8 mouse cellular contexts compared by ENCODE assay signal in the genomic region with DNA sequence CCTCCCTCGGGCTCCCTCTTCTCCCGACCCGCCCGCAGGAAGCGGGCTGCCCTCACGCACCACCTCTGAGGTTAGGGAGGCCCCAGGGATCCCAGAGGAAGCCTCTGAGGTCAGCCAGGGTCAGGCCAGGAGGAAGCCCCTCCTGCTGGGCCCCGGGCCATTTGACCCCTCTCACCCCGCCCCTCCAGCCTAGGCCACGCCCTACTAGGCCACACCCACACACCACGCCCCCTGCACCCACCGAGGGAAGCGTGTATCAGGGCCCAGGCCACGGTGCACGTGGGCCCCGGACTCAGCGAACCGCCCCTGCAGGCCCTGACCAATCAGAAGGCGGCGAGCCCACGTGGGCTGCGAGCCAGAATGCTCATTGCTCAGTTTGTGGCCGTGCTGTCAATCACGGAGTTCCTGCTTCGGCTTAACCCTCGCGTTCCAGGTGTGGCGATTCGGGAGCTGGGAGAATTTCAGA. TPM values are rescaled to one million over a fixed set of nuclear protein-coding genes. Genes with fewer than 3 reads are reported as not detected.
A peak's percentile ranks its signal among the peaks of the same experiment; 100 is the strongest.
DNase-seq lines count a peak whose midpoint lies in the region; ATAC-seq and TF ChIP-seq lines count a peak whose summit lies in the region.

Gene Tle6, minus strand, starts transcription at position 336 of the 466 bp plus-strand sequence.

- WGBS in forebrain, embryonic 13.5 days, result under 1% methylated on average over 26 of the region's 28 CpGs
- under 1% methylated on average over 28 of the region's 28 CpGs for WGBS in large intestine, adult 2 months
- 2% methylated on average over 27 of the region's 28 CpGs for WGBS in liver, postnatal 0 days (ENCODE audit: insufficient replicate concordance)
- 1% methylated on average over 28 of the region's 28 CpGs for WGBS in neural tube, embryonic 14.5 days

- H3K36me3 ChIP-seq in CH12.LX (replicated peaks in 1 of 2; ENCODE audit: control insufficient read depth in 1 of 2, insufficient read depth in 1 of 2, low read length in 1 of 2), result no peaks in the 10 kb centered on the region
- H3K36me3 ChIP-seq in forebrain, embryonic 13.5 days (ENCODE audit: poor library complexity, severe bottlenecking), result no peaks in the 10 kb centered on the region
- H3K36me3 ChIP-seq in liver, postnatal 0 days (replicated peaks; ENCODE audit: insufficient read depth, low read length), result no peaks in the 10 kb centered on the region
- H3K36me3 ChIP-seq in neural tube, embryonic 14.5 days (ENCODE audit: control insufficient read depth, insufficient read depth, low read length), result no peaks in the 10 kb centered on the region

- no peak for TF ChIP-seq RAD21 in CH12.LX (IDR thresholded peaks at IDR 0.05; ENCODE audit: low read depth, low read length)

- H3K27me3 ChIP-seq in CH12.LX (replicated peaks), result peaks cover 60% of the 10 kb centered on the region
- H3K27me3 ChIP-seq in forebrain, embryonic 13.5 days, result peaks cover 53% of the 10 kb centered on the region
- no peaks in the 10 kb centered on the region for H3K27me3 ChIP-seq in liver, postnatal 0 days (ENCODE audit: insufficient read depth, low read length)
- no peaks in the 10 kb centered on the region; the same call in 1 of the 2 replicates for H3K27me3 ChIP-seq in neural tube, embryonic 14.5 days (ENCODE audit: control insufficient read depth, insufficient read depth, low read length)

- in situ Hi-C loops in CH12.LX (cut with MboI; ENCODE audit: low pct_ligation_motif_present, low pct_unique_long_range_greater_than_20kb, low sequenced_read_pairs), result loop anchor here (5.0 to 10.0 kb wide), 2 partner anchors 38 to 106 kb away; partner anchors contain the start of gene Ncln

- TF ChIP-seq CTCF in CH12.LX (conservative IDR thresholded peaks at IDR 0.05 in 1 of 2, IDR thresholded peaks at IDR 0.05 in 1 of 2; ENCODE audit: low read depth in 2 of 2, low read length in 2 of 2), result no peak
- TF ChIP-seq CTCF in liver, postnatal 0 days (IDR thresholded peaks at IDR 0.05; ENCODE audit: low read depth), result no peak

- intact Hi-C loops in heart, postnatal 10 days (cut with DNase I), result loop anchor here (10.0 kb wide), 1 partner anchor 46 kb away; the partner anchor contains the start of gene Aes

- peak; percentile 19; the same call in 1 of the 2 replicates for TF ChIP-seq EP300 in CH12.LX (IDR thresholded peaks at IDR 0.05; ENCODE audit: low read length)
- TF ChIP-seq EP300 in liver, postnatal 0 days (IDR thresholded peaks at IDR 0.05; ENCODE audit: low read depth), result no peak

- H3K79me2 ChIP-seq in CH12.LX (replicated peaks; ENCODE audit: control insufficient read depth, extremely low read depth, insufficient read depth, poor library complexity, severe bottlenecking), result no peaks in the 10 kb centered on the region

- ATAC-seq in forebrain, embryonic 13.5 days, result peak; percentile 85
- peak; percentile 82 for ATAC-seq in liver, postnatal 0 days
- ATAC-seq in neural tube, embryonic 14.5 days (ENCODE audit: low read depth), result peak; percentile 74

- TF ChIP-seq POLR2A in CH12.LX (IDR thresholded peaks at IDR 0.05; ENCODE audit: low read depth, low read length), result no peak

- H3K27ac ChIP-seq in CH12.LX (ENCODE audit: insufficient read depth, low read depth), result no peak within 1 kb of the TSS
- H3K27ac ChIP-seq in forebrain, embryonic 13.5 days, result no peak within 1 kb of the TSS
- 0 out of 2 replicates have a peak within 1 kb of the TSS, but pooled peaks have one; percentile 45 for H3K27ac ChIP-seq in liver, postnatal 0 days (ENCODE audit: low read depth)
- no peak within 1 kb of the TSS for H3K27ac ChIP-seq in neural tube, embryonic 14.5 days (ENCODE audit: low read depth, low read length)

- peak; percentile 82 for DNase-seq in CH12.LX (ENCODE audit: extremely low read depth)
- peak; percentile 93 for DNase-seq in c-Kit-positive CD71-positive TER-119-positive erythroid progenitor cells, embryonic 14.5 days (ENCODE audit: low spot score)
- peak; percentile 95 to 96 for DNase-seq in heart, postnatal 10 days
- peak; percentile 69 for DNase-seq in large intestine, adult 2 months (ENCODE audit: low read depth, low spot score)
- DNase-seq in liver, postnatal 0 days, result peak; percentile 96
- peak; percentile 98 for DNase-seq in testis, postnatal 10 days (ENCODE audit: low spot score)

- H3K9me3 ChIP-seq in CH12.LX (replicated peaks; ENCODE audit: low read length), result no peaks in the 10 kb centered on the region
- H3K9me3 ChIP-seq in forebrain, embryonic 13.5 days (replicated peaks), result no peaks in the 10 kb centered on the region
- H3K9me3 ChIP-seq in liver, postnatal 0 days (ENCODE audit: low read length), result no peaks in the 10 kb centered on the region
- no peaks in the 10 kb centered on the region for H3K9me3 ChIP-seq in neural tube, embryonic 14.5 days (ENCODE audit: control insufficient read depth, low read length)

- peaks cover 22 to 29% of the 10 kb centered on the region in 2 experiments for H3K4me1 ChIP-seq in CH12.LX (ENCODE audit: control insufficient read depth in 1 of 2, insufficient read depth in 2 of 2)
- peaks cover 53% of the 10 kb centered on the region for H3K4me1 ChIP-seq in forebrain, embryonic 13.5 days
- peaks cover 46% of the 10 kb centered on the region for H3K4me1 ChIP-seq in liver, postnatal 0 days (ENCODE audit: insufficient read depth)
- peaks cover 26% of the 10 kb centered on the region for H3K4me1 ChIP-seq in neural tube, embryonic 14.5 days (ENCODE audit: control insufficient read depth, insufficient read depth, low read length)

- peak within 1 kb of the TSS in 1 of 3 experiments; percentile 24 for H3K4me3 ChIP-seq in CH12.LX (replicated peaks in 1 of 3; ENCODE audit: low read depth in 2 of 3, low read length in 2 of 3, poor library complexity in 1 of 3)
- peak within 1 kb of the TSS; percentile 12 for H3K4me3 ChIP-seq in forebrain, embryonic 13.5 days
- peak within 1 kb of the TSS; percentile 25; the same call in 1 of the 2 replicates for H3K4me3 ChIP-seq in liver, postnatal 0 days (ENCODE audit: low read depth, low read length)
- H3K4me3 ChIP-seq in neural tube, embryonic 14.5 days (ENCODE audit: low read depth, low read length), result 0 out of 2 replicates have a peak within 1 kb of the TSS, but pooled peaks have one; percentile 15

- H3K9ac ChIP-seq in CH12.LX (ENCODE audit: insufficient read depth, low read depth), result no peak within 1 kb of the TSS
- no peak within 1 kb of the TSS for H3K9ac ChIP-seq in forebrain, embryonic 13.5 days
- H3K9ac ChIP-seq in liver, postnatal 0 days (replicated peaks), result peak within 1 kb of the TSS; percentile 42; the same call in 1 of the 2 replicates
- no peak within 1 kb of the TSS; the same call in 1 of the 2 replicates for H3K9ac ChIP-seq in neural tube, embryonic 14.5 days (replicated peaks; ENCODE audit: low read depth, low read length)

- peak within 1 kb of the TSS; percentile 66 for H3K4me2 ChIP-seq in CH12.LX (ENCODE audit: insufficient read depth, low read depth, poor library complexity, severe bottlenecking)
- peak within 1 kb of the TSS; percentile 51 for H3K4me2 ChIP-seq in forebrain, embryonic 13.5 days
- H3K4me2 ChIP-seq in liver, postnatal 0 days (ENCODE audit: low read depth, low read length), result peak within 1 kb of the TSS; percentile 67
- peak within 1 kb of the TSS; percentile 43 for H3K4me2 ChIP-seq in neural tube, embryonic 14.5 days (ENCODE audit: low read depth, low read length)

- dilution Hi-C loops in CH12.LX (cut with MboI; ENCODE audit: extremely low pct_ligation_motif_present, extremely low pct_unique_long_range_greater_than_20kb, low sequenced_read_pairs), result no loop called here

TF ChIP-seq in CH12.LX, 34 proteins besides CTCF, POLR2A, EP300 and RAD21 (continues in another document):
- peak; percentile 89 for TF ChIP-seq MXI1 (IDR thresholded peaks at IDR 0.05; ENCODE audit: low read depth, low read length)
- peak; percentile 30; the same call in 1 of the 2 replicates for TF ChIP-seq ELF1 (IDR thresholded peaks at IDR 0.05; ENCODE audit: low read depth, low read length)
- 0 out of 2 replicates have a peak, but pooled peaks have one; percentile 9 for TF ChIP-seq MEF2A (IDR thresholded peaks at IDR 0.05; ENCODE audit: borderline replicate concordance, low read depth, low read length)
- no peak for TF ChIP-seq ETS1 (conservative IDR thresholded peaks at IDR 0.05; ENCODE audit: low read depth, low read length)
- TF ChIP-seq PAX5 (IDR thresholded peaks at IDR 0.05; ENCODE audit: low read length), result no peak
- 0 out of 2 replicates have a peak, but pooled peaks have one; percentile 55 for TF ChIP-seq RCOR1 (conservative IDR thresholded peaks at IDR 0.05; ENCODE audit: low read depth, low read length)
- TF ChIP-seq SMC3 (IDR thresholded peaks at IDR 0.05; ENCODE audit: low read depth, low read length), result no peak
- peak; percentile 19; the same call in 1 of the 2 replicates for TF ChIP-seq HCFC1 (IDR thresholded peaks at IDR 0.05; ENCODE audit: low read depth, low read length)
- TF ChIP-seq USF1 (IDR thresholded peaks at IDR 0.05; ENCODE audit: low read depth, low read length), result peak; percentile 82
- peak; percentile 71 for TF ChIP-seq CHD2 (IDR thresholded peaks at IDR 0.05; ENCODE audit: low read length)
- no peak for TF ChIP-seq E2F4 (IDR thresholded peaks at IDR 0.05; ENCODE audit: insufficient replicate concordance, low read depth, low read length)
- TF ChIP-seq ZKSCAN1 (IDR thresholded peaks at IDR 0.05; ENCODE audit: borderline replicate concordance, low read depth, low read length), result no peak
- TF ChIP-seq MAFK (IDR thresholded peaks at IDR 0.05; ENCODE audit: insufficient replicate concordance, low read length), result no peak
- TF ChIP-seq UBTF (IDR thresholded peaks at IDR 0.05; ENCODE audit: low read depth, low read length), result no peak
- no peak for TF ChIP-seq ZC3H11A (IDR thresholded peaks at IDR 0.05; ENCODE audit: low read depth, low read length)
- 0 out of 2 replicates have a peak, but pooled peaks have one; percentile 33 for TF ChIP-seq NELFE (IDR thresholded peaks at IDR 0.05; ENCODE audit: low read depth, low read length)
- TF ChIP-seq BHLHE40 (IDR thresholded peaks at IDR 0.05; ENCODE audit: low read depth, low read length), result peak; percentile 88
- TF ChIP-seq ZNF384 (IDR thresholded peaks at IDR 0.05; ENCODE audit: low read depth, low read length), result no peak
- TF ChIP-seq IRF4 (IDR thresholded peaks at IDR 0.05; ENCODE audit: low read depth, low read length), result no peak
- TF ChIP-seq TCF12 (IDR thresholded peaks at IDR 0.05; ENCODE audit: low read depth, low read length), result peak; percentile 28; the same call in 1 of the 2 replicates

RNA-seq across cellular contexts. Expression of gene Tle6, which starts in this region (rescaled TPM):
- total RNA-seq in CH12.LX (2012; rRNA removed) (1.2 and 1.3 TPM in 2 replicates), CH12.LX (2014; rRNA removed) (0.30 and 1.2 TPM in 2 replicates)
- 0.39 and 0.63 TPM in 2 replicates for polyA plus RNA-seq in CH12.LX (2012; ENCODE audit: insufficient read length, low read depth)
- 1.8 and 4.1 TPM in 2 replicates for polyA plus RNA-seq in forebrain, embryonic 13.5 days (2015; fragmentation: Nextera tagmentation; extraction: Ambion mirVana)
- 10 to 100 TPM; 10.2 to 11.1 TPM for total RNA-seq in heart, postnatal 10 days (2021)
- 7.3 and 8.8 TPM in 2 replicates for polyA plus RNA-seq in large intestine, adult 2 months (2012; rRNA removed)
- 2.9 and 3.0 TPM in 2 replicates for polyA plus RNA-seq in liver, postnatal 0 days (2015; fragmentation: Nextera tagmentation; extraction: Ambion mirVana)
- 5.0 and 6.6 TPM in 2 replicates for polyA plus RNA-seq in neural tube, embryonic 14.5 days (2014; fragmentation: Nextera tagmentation; extraction: Ambion mirVana)

Comparison
In these comparisons a context has a peak if more than half of its experiments do, and no peak if none do; other contexts are left out.
1. RNA of gene Tle6 (total RNA-seq): 10.2 to 11.1 TPM in heart, postnatal 10 days; 0.30 to 1.3 TPM in CH12.LX; every median in the first group is over 4 times any median in the second.
2. Peak in every context shown above with its lines, with median percentiles within 50 percentile points of each other: DNase-seq, H3K4me2 ChIP-seq and ATAC-seq.